Mouse (Mus musculus): ENCODE results near the gene Abhd6. TPM values are rescaled to one million over a fixed set of nuclear protein-coding genes. Genes with fewer than 3 reads are reported as not detected.

Abhd6 gene
- total and polyA plus RNA-seq, 3 experiments: not detected

- Histone ChIP-seq H3K4me1 (ENCODE audit: insufficient read depth, low read depth, low read length) (peaks cover 7% of the 10 kb centered on the region; the same call in 1 of the 2 replicates), H3K27me3 (ENCODE audit: insufficient read depth, low read length) (peaks cover 36% of the 10 kb centered on the region), H3K4me3 (ENCODE audit: low read depth, low read length) (no peak overlapping the region), H3K9me3 (replicated peaks) (no peaks in the 10 kb centered on the region), H3K36me3 (replicated peaks) (no peaks in the 10 kb centered on the region)
- ATAC-seq (ENCODE audit: extremely low read depth, insufficient number of reproducible peaks, low FRiP score, poor library complexity, severe bottlenecking) (no peak), DNase-seq (ENCODE audit: low spot score) (no peak)
- TF ChIP-seq CTCF (IDR thresholded peaks at IDR 0.05; ENCODE audit: low read depth, low read length) (no peak), POLR2AphosphoS5 (IDR thresholded peaks at IDR 0.05; ENCODE audit: insufficient replicate concordance, low read depth, low read length) (no peak), TAL1 (conservative IDR thresholded peaks at IDR 0.05; ENCODE audit: low read depth, low read length) (no peak), GATA2 (IDR thresholded peaks at IDR 0.05; ENCODE audit: borderline replicate concordance, low read depth, low read length) (no peak), GATA1 (IDR thresholded peaks at IDR 0.05; ENCODE audit: borderline replicate concordance, low read length) (no peak)
Observed at GRCm38 (mm10) chr14:7962626-7963025, 40.1 kb upstream of the Abhd6 start.

GRCm38 (mm10) chr14:7963160-7963559, 39.5 kb upstream of the Abhd6 start:
- peaks cover 36% of the 10 kb centered on the region for H3K27me3 ChIP-seq (ENCODE audit: insufficient read depth, low read length)
- H3K36me3 ChIP-seq (replicated peaks): no peaks in the 10 kb centered on the region

DNA sequence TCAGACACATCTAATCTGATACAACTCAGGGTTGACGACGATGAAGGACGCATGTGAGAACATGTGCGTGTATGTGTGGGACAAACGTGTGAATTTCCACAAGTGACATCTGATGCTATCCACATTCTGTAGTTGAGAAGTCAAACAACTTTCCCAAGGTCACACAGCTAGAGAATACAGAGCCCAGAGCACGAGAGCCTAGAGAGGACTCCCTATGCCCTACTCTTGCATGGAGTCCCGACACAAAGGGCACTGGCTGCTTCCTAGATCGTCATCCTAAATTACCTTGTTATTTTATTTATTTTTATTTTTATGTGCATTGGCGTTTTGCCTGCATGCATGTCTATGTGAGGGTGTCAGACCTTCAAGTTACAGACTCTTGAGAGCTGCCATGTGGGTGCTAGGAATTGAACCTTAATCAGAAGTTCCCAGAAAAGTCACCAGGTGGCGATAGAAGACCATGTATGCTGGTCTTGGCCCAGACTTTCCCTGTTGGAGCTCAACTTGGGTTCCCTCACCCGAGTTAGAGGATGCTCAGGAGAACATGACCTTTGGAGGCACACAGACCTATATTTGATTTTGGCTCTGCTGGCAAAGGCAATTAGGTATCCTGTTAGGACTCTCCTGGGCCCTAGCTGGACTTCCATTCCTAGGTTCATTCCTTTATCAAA, 38.3 kb upstream of the Abhd6 start:
- no peaks in the 10 kb centered on the region for H3K9me3 ChIP-seq (replicated peaks)
- H3K4me1 ChIP-seq (ENCODE audit: insufficient read depth, low read depth, low read length): no peaks in the 10 kb centered on the region
- no peak overlapping the region for H3K4me3 ChIP-seq (ENCODE audit: low read depth, low read length)
- DNase-seq (ENCODE audit: low spot score) (peak; percentile 13), ATAC-seq (ENCODE audit: extremely low read depth, insufficient number of reproducible peaks, low FRiP score, poor library complexity, severe bottlenecking) (no peak)
- H3K36me3 ChIP-seq (replicated peaks): no peaks in the 10 kb centered on the region
- TF ChIP-seq GATA1 (IDR thresholded peaks at IDR 0.05; ENCODE audit: borderline replicate concordance, low read length) (no peak), POLR2AphosphoS5 (IDR thresholded peaks at IDR 0.05; ENCODE audit: insufficient replicate concordance, low read depth, low read length) (no peak)
- peaks cover 36% of the 10 kb centered on the region for H3K27me3 ChIP-seq (ENCODE audit: insufficient read depth, low read length)

More at GRCm38 (mm10) chr14:7963160-7963559, 39.5 kb upstream of the Abhd6 start:
- H3K4me3 ChIP-seq (ENCODE audit: low read depth, low read length): no peak overlapping the region
- TF ChIP-seq TAL1 (conservative IDR thresholded peaks at IDR 0.05; ENCODE audit: low read depth, low read length) (no peak), GATA1 (IDR thresholded peaks at IDR 0.05; ENCODE audit: borderline replicate concordance, low read length) (no peak), CTCF (IDR thresholded peaks at IDR 0.05; ENCODE audit: low read depth, low read length) (no peak), GATA2 (IDR thresholded peaks at IDR 0.05; ENCODE audit: borderline replicate concordance, low read depth, low read length) (no peak), POLR2AphosphoS5 (IDR thresholded peaks at IDR 0.05; ENCODE audit: insufficient replicate concordance, low read depth, low read length) (no peak)
- ATAC-seq (ENCODE audit: extremely low read depth, insufficient number of reproducible peaks, low FRiP score, poor library complexity, severe bottlenecking) (no peak), DNase-seq (ENCODE audit: low spot score) (no peak)
- H3K9me3 ChIP-seq (replicated peaks): no peaks in the 10 kb centered on the region
- peaks cover 3% of the 10 kb centered on the region; the same call in 1 of the 2 replicates for H3K4me1 ChIP-seq (ENCODE audit: insufficient read depth, low read depth, low read length)

DNA sequence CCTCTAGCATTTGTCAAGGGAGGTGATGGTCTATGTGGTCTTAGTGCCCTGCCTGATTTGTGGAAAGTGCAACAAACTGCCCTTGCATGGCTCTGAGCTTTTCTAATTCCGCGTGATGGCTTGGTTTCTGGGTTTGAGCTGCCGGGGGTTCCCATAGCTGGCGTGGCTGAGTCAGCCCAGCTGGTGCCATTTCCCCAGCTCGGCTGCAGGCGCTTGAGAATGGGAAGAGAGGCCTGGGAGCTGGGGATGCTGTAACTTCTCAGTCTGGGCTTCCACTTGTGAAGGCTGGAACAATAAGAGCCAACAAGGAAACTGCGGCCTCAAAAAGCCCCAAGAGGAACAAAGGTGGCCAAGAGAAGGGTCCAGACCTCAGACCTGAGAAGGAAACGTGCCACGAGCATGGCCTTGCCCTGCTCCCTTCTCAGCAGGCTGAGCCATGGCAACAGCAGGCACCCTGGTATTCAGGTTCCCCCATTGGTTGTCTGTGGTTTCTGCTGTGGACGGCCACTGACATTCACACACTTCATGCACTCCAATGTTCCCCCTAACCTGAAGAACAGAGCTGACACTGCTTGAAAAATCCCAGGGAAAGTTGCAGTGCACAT, 30.7 kb upstream of the Abhd6 start:
- DNase-seq (ENCODE audit: low spot score) (no peak), ATAC-seq (ENCODE audit: extremely low read depth, insufficient number of reproducible peaks, low FRiP score, poor library complexity, severe bottlenecking) (no peak)
- H3K4me3 ChIP-seq (ENCODE audit: low read depth, low read length): no peak overlapping the region
- H3K36me3 ChIP-seq (replicated peaks): no peaks in the 10 kb centered on the region
- H3K4me1 ChIP-seq (ENCODE audit: insufficient read depth, low read depth, low read length): no peaks in the 10 kb centered on the region
- no peaks in the 10 kb centered on the region for H3K9me3 ChIP-seq (replicated peaks)
- TF ChIP-seq GATA2 (IDR thresholded peaks at IDR 0.05; ENCODE audit: borderline replicate concordance, low read depth, low read length) (no peak), TAL1 (conservative IDR thresholded peaks at IDR 0.05; ENCODE audit: low read depth, low read length) (no peak), CTCF (IDR thresholded peaks at IDR 0.05; ENCODE audit: low read depth, low read length) (no peak), GATA1 (IDR thresholded peaks at IDR 0.05; ENCODE audit: borderline replicate concordance, low read length) (no peak), POLR2AphosphoS5 (IDR thresholded peaks at IDR 0.05; ENCODE audit: insufficient replicate concordance, low read depth, low read length) (no peak)
- H3K27me3 ChIP-seq (ENCODE audit: insufficient read depth, low read length): peaks cover 4% of the 10 kb centered on the region

DNA sequence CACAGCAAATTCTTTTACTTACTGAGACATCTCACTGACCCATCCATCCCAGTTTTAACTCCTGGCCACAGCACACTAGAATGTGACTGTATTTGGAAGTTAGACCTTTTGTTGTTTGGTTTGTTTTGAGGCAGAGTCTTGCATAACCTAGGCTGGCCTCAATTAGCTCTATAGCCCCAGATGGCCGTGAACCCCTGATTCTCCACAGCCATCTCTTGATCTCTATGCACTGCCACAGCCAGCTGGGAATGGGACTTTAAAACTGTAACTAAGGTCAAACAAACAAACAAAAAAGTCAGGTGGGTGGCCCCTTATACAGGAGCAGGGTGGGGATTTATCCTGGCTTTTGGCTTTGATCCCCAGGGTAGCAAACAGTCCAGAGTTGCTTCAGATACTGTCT, 28.1 kb upstream of the Abhd6 start:
- no peak for TF ChIP-seq GATA2 (IDR thresholded peaks at IDR 0.05; ENCODE audit: borderline replicate concordance, low read depth, low read length)
- no peak for TF ChIP-seq POLR2AphosphoS5 (IDR thresholded peaks at IDR 0.05; ENCODE audit: insufficient replicate concordance, low read depth, low read length)

GRCm38 (mm10) chr14:7975177-7975576, 27.5 kb upstream of the Abhd6 start:
- Histone ChIP-seq H3K4me3 (ENCODE audit: low read depth, low read length) (no peak overlapping the region), H3K27me3 (ENCODE audit: insufficient read depth, low read length) (peaks cover 3% of the 10 kb centered on the region; the same call in 1 of the 2 replicates), H3K9me3 (replicated peaks) (no peaks in the 10 kb centered on the region), H3K4me1 (ENCODE audit: insufficient read depth, low read depth, low read length) (no peaks in the 10 kb centered on the region), H3K36me3 (replicated peaks) (no peaks in the 10 kb centered on the region)
- ATAC-seq (ENCODE audit: extremely low read depth, insufficient number of reproducible peaks, low FRiP score, poor library complexity, severe bottlenecking) (no peak), DNase-seq (ENCODE audit: low spot score) (no peak)
- no peak for TF ChIP-seq CTCF (IDR thresholded peaks at IDR 0.05; ENCODE audit: low read depth, low read length)
- TF ChIP-seq POLR2AphosphoS5 (IDR thresholded peaks at IDR 0.05; ENCODE audit: insufficient replicate concordance, low read depth, low read length): no peak

More for the DNA sequence above, 28.1 kb upstream of the Abhd6 start:
- H3K4me3 ChIP-seq (ENCODE audit: low read depth, low read length): no peak overlapping the region
- H3K4me1 ChIP-seq (ENCODE audit: insufficient read depth, low read depth, low read length): no peaks in the 10 kb centered on the region
- no peaks in the 10 kb centered on the region for H3K9me3 ChIP-seq (replicated peaks)
- H3K27me3 ChIP-seq (ENCODE audit: insufficient read depth, low read length): peaks cover 3% of the 10 kb centered on the region; the same call in 1 of the 2 replicates
- ATAC-seq (ENCODE audit: extremely low read depth, insufficient number of reproducible peaks, low FRiP score, poor library complexity, severe bottlenecking) (no peak), DNase-seq (ENCODE audit: low spot score) (no peak)
- no peaks in the 10 kb centered on the region for H3K36me3 ChIP-seq (replicated peaks)
